Mouse (Mus musculus): ENCODE measurements around the gene Trpm8.

The Trpm8 gene

GRCm38 (mm10) chr1:88263778-88264177 lies 13.7 kb upstream of the Trpm8 start:
- in situ Hi-C loops (cut with MboI; ENCODE audit: low sequenced_read_pairs) = no loop called here

- in situ Hi-C loops (cut with MboI; ENCODE audit: low sequenced_read_pairs) = no loop called here
Observed at GRCm38 (mm10) chr1:88264237-88264868, 13.1 kb upstream of the Trpm8 start.

- in situ Hi-C loops (cut with MboI; ENCODE audit: low sequenced_read_pairs) = no loop called here
Observed at GRCm38 (mm10) chr1:88264869-88265240, 12.6 kb upstream of the Trpm8 start.

DNA sequence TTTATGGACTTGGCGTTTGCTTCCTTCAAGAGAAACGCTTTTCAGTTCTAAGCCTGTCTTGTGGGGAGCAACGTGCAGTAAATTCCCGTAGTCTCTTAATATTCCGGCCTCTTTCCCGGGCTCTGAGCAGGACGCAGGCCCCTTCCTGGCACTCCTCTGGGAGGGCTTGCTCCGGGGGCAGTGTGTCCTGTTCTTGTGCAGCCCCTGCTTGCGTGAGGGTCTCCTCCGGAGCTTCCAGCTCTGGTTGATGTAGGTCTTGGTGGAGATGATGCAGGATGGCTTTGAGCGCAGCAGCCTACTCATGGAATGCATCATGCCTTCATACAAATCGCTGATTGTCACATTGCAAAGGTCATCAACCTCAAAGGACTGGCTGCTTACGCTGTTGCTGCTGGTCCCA lies 11.3 kb upstream of the Trpm8 start:
- in situ Hi-C loops (cut with MboI; ENCODE audit: low sequenced_read_pairs) = no loop called here

DNA sequence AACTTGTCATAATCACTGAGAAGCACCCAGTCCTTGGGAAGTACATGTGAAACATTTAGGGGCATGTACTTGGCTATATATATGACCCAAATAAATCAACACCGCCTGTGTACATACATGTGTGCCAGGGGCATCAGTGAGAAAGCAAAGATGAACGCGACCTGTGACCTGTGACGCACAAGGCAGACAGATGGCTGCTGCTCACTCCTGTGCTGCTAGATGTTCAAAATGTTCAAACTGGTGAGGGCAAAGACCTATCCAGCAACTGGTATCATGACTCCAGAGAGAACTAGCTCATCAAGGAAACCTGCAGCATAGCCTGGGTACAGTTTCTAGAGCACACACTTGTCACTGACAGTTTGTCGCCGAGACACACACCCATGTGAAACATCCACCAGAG lies 10.0 kb upstream of the Trpm8 start:
- in situ Hi-C loops (cut with MboI; ENCODE audit: low sequenced_read_pairs) = no loop called here

DNA sequence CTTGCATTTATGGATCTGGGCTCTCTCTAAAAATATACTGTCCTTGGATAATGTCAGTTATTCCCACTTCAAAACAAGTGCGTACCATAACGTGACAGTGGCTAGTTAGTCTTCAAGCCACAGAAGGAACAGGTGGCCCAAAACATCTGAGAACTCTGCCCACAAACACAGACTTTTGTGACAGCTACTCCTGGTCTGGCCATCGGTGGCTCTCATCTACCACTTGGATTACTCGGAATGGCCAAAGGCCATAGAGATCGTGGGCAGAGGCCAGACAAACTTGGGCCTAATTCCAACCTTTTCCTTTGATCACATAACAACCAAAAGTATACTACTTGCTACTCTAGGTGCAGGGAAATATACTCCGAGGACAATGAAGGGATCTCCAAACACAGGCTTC lies 9.4 kb upstream of the Trpm8 start:
- in situ Hi-C loops (cut with MboI; ENCODE audit: low sequenced_read_pairs) = no loop called here

DNA sequence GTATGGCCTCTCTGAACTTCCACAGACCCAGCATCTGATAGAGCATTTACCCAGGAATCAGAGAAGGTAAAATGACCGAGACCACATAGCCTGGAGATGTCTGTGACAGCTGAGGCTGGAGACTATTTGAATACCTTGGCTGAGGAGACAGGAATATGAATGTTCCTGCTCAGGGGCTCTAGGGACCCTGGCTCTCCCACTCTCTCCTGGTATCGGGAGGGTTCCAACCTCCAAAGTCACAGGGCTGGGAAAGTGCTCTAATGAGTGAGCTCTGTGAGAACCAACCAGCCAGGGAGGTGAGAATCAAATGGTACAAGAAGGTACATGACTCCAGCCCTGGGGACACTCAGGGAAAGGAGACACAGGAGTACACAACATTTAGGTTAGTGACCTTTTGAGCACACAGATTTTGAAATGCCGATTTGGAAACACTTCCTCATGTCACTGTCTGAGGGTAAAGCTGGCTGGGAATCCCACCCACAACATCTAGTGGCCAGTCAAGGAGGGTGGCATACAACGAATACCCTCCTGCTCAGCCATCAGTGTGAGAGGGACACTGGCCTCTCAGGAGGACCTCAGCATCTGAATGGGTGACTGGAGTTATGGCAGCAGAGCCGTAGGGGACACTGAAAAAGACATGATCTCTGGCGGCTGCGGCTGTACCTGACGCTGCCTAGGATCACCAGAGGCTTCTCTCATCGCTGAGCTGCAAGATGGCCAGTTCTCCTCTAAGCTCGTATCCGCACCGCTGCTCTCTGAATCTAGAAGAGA lies 7.7 kb upstream of the Trpm8 start:
- in situ Hi-C loops (cut with MboI; ENCODE audit: low sequenced_read_pairs) = no loop called here

DNA sequence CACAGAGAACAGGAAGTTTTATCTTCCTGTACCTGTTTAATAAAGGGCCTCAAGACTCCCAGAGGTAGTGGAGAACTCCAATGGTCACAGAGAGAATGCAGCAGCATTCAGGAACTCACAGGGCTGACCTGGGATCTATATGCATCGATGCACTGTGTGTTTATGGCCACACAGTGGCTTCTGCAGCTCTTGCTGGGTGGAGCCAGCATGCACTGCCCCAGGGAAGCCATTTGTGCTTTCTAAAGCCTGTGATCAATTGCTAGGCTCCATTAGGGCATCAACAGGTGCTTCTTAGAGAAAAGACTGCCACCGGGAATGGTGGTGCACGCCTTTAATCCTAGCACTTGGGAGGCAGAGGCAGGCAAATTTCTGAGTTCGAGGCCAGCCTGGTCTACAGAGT lies 4.6 kb upstream of the Trpm8 start:
- in situ Hi-C loops (cut with MboI; ENCODE audit: low sequenced_read_pairs) = no loop called here

DNA sequence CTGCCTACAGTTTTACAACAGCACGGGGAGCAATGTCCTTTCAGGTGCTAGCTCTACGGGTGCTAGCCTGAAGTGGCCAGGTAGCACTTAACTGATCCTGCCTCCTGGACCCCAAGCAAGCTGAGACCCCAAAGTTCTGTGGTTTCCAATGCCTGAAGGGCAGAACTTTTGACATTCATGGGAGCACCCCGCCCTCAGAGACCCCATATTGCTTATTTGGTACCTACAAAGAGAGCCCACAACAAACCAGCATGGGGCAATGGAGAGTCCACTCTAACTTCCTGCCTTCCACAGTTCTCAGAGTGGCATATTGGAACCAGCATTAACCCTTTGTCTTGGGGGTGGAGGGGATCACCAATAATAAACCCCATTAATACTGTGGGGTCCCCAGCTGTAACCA lies 4.1 kb upstream of the Trpm8 start:
- in situ Hi-C loops (cut with MboI; ENCODE audit: low sequenced_read_pairs) = no loop called here

DNA sequence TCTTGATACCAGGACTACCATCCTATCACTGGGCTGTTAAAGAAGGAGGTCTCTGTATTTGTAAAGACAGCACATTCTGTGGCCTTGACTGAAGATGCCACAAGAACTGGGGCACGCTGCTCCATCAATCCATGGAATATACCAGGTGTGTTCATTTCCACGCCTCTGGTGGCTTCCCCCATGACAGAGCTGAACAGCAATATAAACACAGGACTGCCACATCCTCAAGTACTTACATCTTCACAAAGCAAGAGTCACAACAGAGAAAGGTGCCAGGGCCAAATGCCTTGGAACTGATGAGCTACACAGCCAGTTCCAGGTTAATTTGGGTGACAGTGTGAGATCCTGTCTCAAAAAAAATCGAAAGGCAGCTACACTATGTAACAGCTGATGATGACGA lies 3.6 kb upstream of the Trpm8 start:
- in situ Hi-C loops (cut with MboI; ENCODE audit: low sequenced_read_pairs) = no loop called here

DNA sequence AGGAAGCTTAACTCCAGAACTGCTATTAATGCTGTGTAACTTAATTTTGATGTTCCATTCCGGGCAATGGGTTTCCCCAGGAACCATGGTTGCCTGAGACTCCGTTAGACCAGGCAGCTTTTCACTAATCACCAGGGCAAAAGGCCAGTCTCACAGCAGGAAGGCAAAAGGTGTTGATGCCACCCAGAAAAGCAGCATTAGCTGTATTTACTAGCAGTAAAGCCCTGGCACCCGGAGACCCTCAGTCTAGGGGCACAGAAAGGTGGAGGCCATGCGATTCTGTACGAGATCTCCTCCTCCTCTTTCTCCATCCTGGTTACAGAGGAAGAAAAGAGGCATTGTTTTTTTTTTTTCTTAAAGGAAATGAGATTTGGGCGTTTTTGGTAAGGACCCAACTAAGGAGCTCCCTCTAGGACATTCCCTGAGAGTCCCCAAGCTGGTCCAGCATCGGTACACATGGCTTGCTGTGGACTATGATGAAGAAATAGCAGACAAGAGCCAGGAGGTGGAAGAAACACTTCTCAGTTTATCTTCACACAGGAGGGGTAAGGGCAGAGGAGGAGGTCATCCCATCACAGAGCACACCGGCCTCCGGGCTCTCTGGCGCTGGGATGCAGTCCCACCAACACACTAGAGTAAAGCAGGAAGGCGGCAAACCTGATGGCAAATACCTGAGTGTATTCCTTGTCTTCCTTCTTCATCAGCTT lies 2.9 kb upstream of the Trpm8 start:
- in situ Hi-C loops (cut with MboI; ENCODE audit: low sequenced_read_pairs) = loop anchor here (25.0 kb wide), 1 partner anchor 137 kb away; the partner anchor contains the start of gene Ugt1a6a

DNA sequence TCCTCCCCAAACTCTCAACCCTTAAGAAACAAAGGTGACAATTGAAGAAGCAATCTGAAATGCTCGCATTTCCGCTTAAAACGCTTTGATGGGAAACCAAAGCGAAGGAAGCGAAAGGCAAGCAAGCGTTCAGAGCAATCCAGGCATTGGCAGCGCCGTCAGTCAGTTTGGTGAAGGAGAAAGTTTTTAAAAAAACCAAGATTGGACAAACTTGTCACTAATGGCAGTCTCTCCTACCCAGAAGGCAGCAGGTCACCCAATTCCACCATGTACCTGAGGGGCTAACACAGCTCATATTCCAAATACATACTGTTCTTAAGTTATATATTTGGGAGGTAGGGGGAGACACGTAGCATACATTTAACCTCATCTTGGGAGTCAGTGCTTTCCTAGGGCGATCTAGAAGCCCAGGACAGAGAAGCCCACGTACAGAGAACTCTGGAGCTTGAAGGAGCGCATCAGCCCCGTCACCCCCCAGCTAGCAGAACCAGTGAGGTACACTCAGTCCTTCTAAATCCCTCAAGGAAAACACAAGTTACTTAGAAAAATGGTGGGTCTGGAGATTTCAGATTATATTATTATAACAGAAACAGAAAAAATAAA lies 2.3 kb upstream of the Trpm8 start:
- in situ Hi-C loops (cut with MboI; ENCODE audit: low sequenced_read_pairs) = loop anchor here (25.0 kb wide), 1 partner anchor 138 kb away; the partner anchor contains the start of gene Ugt1a6a

- in situ Hi-C loops (cut with MboI; ENCODE audit: low sequenced_read_pairs) = loop anchor here (25.0 kb wide), 1 partner anchor 139 kb away; the partner anchor contains the start of gene Ugt1a6a
Observed at GRCm38 (mm10) chr1:88275698-88276523, 1.6 kb upstream of the Trpm8 start.

- in situ Hi-C loops (cut with MboI; ENCODE audit: low sequenced_read_pairs) = loop anchor here (25.0 kb wide), 1 partner anchor 139 kb away; the partner anchor contains the start of gene Ugt1a6a
Observed at GRCm38 (mm10) chr1:88276524-88277097, 850 bp upstream of the Trpm8 start.

- in situ Hi-C loops (cut with MboI; ENCODE audit: low sequenced_read_pairs) = loop anchor here (25.0 kb wide), 1 partner anchor 141 kb away; the partner anchor contains the start of gene Ugt1a6a
Observed at GRCm38 (mm10) chr1:88277818-88278511, 504 bp downstream of the Trpm8 start.

GRCm38 (mm10) chr1:88279111-88280005 lies 1.9 kb downstream of the Trpm8 start:
- in situ Hi-C loops (cut with MboI; ENCODE audit: low sequenced_read_pairs) = loop anchor here (25.0 kb wide), 1 partner anchor 142 kb away; the partner anchor contains the start of gene Ugt1a6a

GRCm38 (mm10) chr1:88280006-88280690 lies 2.7 kb downstream of the Trpm8 start:
- in situ Hi-C loops (cut with MboI; ENCODE audit: low sequenced_read_pairs) = loop anchor here (25.0 kb wide), 1 partner anchor 143 kb away; the partner anchor contains the start of gene Ugt1a6a
